ENCODE assay signal across 8 mouse cellular contexts in the genomic region with DNA sequence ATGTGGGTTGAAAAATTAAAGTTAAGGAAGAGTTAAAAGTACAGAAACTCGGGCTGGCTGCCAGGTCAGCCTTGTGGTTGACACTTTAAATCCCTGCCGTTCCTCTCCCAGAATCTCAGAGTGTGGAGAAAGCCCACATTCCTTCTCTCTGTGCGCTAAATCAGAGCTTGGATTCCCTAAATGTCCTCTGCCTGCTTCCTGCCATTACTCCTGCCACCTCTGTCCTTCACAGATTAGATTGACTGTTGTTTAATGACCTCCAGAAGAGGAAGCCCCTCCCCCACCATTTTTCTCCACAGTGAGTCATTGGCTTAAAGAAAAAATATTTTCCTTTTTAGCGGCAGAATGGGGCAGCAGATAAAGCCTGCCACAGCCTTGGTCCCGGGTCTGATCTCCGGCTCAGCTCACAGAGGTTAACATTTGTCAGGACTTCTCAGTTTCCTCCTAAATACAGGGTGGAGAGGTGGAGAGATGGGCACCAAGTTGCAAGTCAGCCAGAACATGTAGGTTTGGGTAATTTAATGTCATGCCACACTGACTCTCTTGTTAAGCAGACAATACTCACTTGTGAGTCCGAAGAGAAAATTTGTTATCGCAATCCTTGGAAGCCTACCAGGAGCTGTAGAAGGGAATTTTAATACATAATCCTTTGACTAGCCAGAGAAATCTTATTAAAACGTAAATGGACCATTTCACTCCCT.
DNase-seq lines count a peak whose midpoint lies in the region; ATAC-seq and TF ChIP-seq lines count a peak whose summit lies in the region.

No protein-coding gene starts in this region.

- peak overlapping the region; percentile 52 for H3K27ac ChIP-seq in lung, embryonic 14.5 days (ENCODE audit: low read depth)
- H3K27ac ChIP-seq in heart, embryonic 12.5 days (ENCODE audit: poor library complexity, severe bottlenecking), result peak overlapping the region; percentile 91
- H3K27ac ChIP-seq in kidney, postnatal 0 days, result peak overlapping the region; percentile 76
- H3K27ac ChIP-seq in midbrain, embryonic 13.5 days, result peak overlapping the region; percentile 54; the same call in 1 of the 2 replicates

- H3K36me3 ChIP-seq in lung, embryonic 14.5 days (ENCODE audit: insufficient read depth), result no peaks in the 10 kb centered on the region
- peaks cover 5% of the 10 kb centered on the region for H3K36me3 ChIP-seq in heart, embryonic 12.5 days
- no peaks in the 10 kb centered on the region for H3K36me3 ChIP-seq in kidney, postnatal 0 days (ENCODE audit: insufficient read depth, low read length)
- no peaks in the 10 kb centered on the region for H3K36me3 ChIP-seq in midbrain, embryonic 13.5 days

- TF ChIP-seq CTCF in lung, embryonic 14.5 days (IDR thresholded peaks at IDR 0.05; ENCODE audit: low read depth), result no peak
- TF ChIP-seq CTCF in kidney, postnatal 0 days (IDR thresholded peaks at IDR 0.05; ENCODE audit: low read depth), result no peak

- H3K4me3 ChIP-seq in lung, embryonic 14.5 days (ENCODE audit: low read depth, low read length), result no peak overlapping the region
- peak overlapping the region; percentile 3; the same call in 1 of the 2 replicates for H3K4me3 ChIP-seq in heart, embryonic 12.5 days
- H3K4me3 ChIP-seq in kidney, postnatal 0 days (replicated peaks; ENCODE audit: low read depth, low read length), result no peak overlapping the region
- H3K4me3 ChIP-seq in midbrain, embryonic 13.5 days (replicated peaks), result peak overlapping the region; percentile 18; the same call in 1 of the 2 replicates

- H3K4me2 ChIP-seq in lung, embryonic 14.5 days, result peak overlapping the region; percentile 47
- H3K4me2 ChIP-seq in heart, embryonic 12.5 days, result peak overlapping the region; percentile 50
- H3K4me2 ChIP-seq in kidney, postnatal 0 days (ENCODE audit: low read length), result peak overlapping the region; percentile 47
- peak overlapping the region; percentile 47 for H3K4me2 ChIP-seq in midbrain, embryonic 13.5 days (replicated peaks)

- peak; percentile 59 for ATAC-seq in lung, embryonic 14.5 days (ENCODE audit: insufficient read depth)
- ATAC-seq in heart, embryonic 12.5 days (ENCODE audit: insufficient number of reproducible peaks, low FRiP score), result peak; percentile 72
- ATAC-seq in kidney, postnatal 0 days (replicated peaks; ENCODE audit: low FRiP score, low read depth), result no peak; the same call in 1 of the 2 replicates
- ATAC-seq in midbrain, embryonic 13.5 days, result no peak
- no peak for ATAC-seq in CD4-positive, CD25-positive, alpha-beta regulatory T cell, adult 4 months

- peak; percentile 84 for DNase-seq in lung, embryonic 14.5 days
- DNase-seq in lung, postnatal 25 days (ENCODE audit: low spot score), result no peak
- DNase-seq in kidney, postnatal 0 days (ENCODE audit: low spot score), result peak; percentile 89
- no peak for DNase-seq in cerebellum, postnatal 36 days
- no peak for DNase-seq in urinary bladder, postnatal 14 days (ENCODE audit: low spot score)

- peaks cover 17% of the 10 kb centered on the region; the same call in 1 of the 2 replicates for H3K4me1 ChIP-seq in lung, embryonic 14.5 days (ENCODE audit: insufficient read depth)
- H3K4me1 ChIP-seq in heart, embryonic 12.5 days (replicated peaks), result peaks cover 87% of the 10 kb centered on the region
- H3K4me1 ChIP-seq in kidney, postnatal 0 days (replicated peaks; ENCODE audit: insufficient read depth, low read length), result peaks cover 25% of the 10 kb centered on the region
- peaks cover 48% of the 10 kb centered on the region for H3K4me1 ChIP-seq in midbrain, embryonic 13.5 days (replicated peaks)

- WGBS in lung, embryonic 14.5 days, result 9% methylated on average over 9 of the region's 9 CpGs
- WGBS in heart, embryonic 12.5 days, result 14% methylated on average over 9 of the region's 9 CpGs
- 4% methylated on average over 9 of the region's 9 CpGs for WGBS in kidney, postnatal 0 days
- 13% methylated on average over 9 of the region's 9 CpGs for WGBS in midbrain, embryonic 13.5 days

- no peaks in the 10 kb centered on the region for H3K9me3 ChIP-seq in lung, embryonic 14.5 days (ENCODE audit: low read depth, low read length)
- 0 out of 2 replicates have a peak, but pooled peaks cover 4% of the 10 kb centered on the region for H3K9me3 ChIP-seq in heart, embryonic 12.5 days (replicated peaks)
- no peaks in the 10 kb centered on the region for H3K9me3 ChIP-seq in kidney, postnatal 0 days (replicated peaks; ENCODE audit: low read length)
- H3K9me3 ChIP-seq in midbrain, embryonic 13.5 days, result no peaks in the 10 kb centered on the region

- H3K27me3 ChIP-seq in lung, embryonic 14.5 days (ENCODE audit: insufficient read depth, low read length), result no peaks in the 10 kb centered on the region
- H3K27me3 ChIP-seq in heart, embryonic 12.5 days (replicated peaks), result no peaks in the 10 kb centered on the region
- H3K27me3 ChIP-seq in kidney, postnatal 0 days (ENCODE audit: insufficient read depth, low read length), result no peaks in the 10 kb centered on the region
- H3K27me3 ChIP-seq in midbrain, embryonic 13.5 days, result peaks cover 40% of the 10 kb centered on the region

- no peak overlapping the region for H3K9ac ChIP-seq in lung, embryonic 14.5 days
- H3K9ac ChIP-seq in heart, embryonic 12.5 days, result peak overlapping the region; percentile 37; the same call in 1 of the 2 replicates
- peak overlapping the region; percentile 27; the same call in 1 of the 2 replicates for H3K9ac ChIP-seq in kidney, postnatal 0 days (ENCODE audit: low read depth, low read length)
- H3K9ac ChIP-seq in midbrain, embryonic 13.5 days (replicated peaks), result no peak overlapping the region

Comparison
In these comparisons a context has a peak if more than half of its experiments do, and no peak if none do; other contexts are left out.
1. DNase-seq: peak in lung, embryonic 14.5 days (single experiment) and kidney, postnatal 0 days (single experiment); none in lung, postnatal 25 days (single experiment), cerebellum, postnatal 36 days (0 of 2) and urinary bladder, postnatal 14 days (single experiment).
2. ATAC-seq: peak in lung, embryonic 14.5 days (single experiment) and heart, embryonic 12.5 days (single experiment); none in kidney, postnatal 0 days (single experiment), midbrain, embryonic 13.5 days (single experiment) and CD4-positive, CD25-positive, alpha-beta regulatory T cell, adult 4 months (single experiment).
3. H3K4me3 ChIP-seq: peak in heart, embryonic 12.5 days (single experiment) and midbrain, embryonic 13.5 days (single experiment); none in lung, embryonic 14.5 days (single experiment) and kidney, postnatal 0 days (single experiment).
4. H3K9ac ChIP-seq: peak in heart, embryonic 12.5 days (single experiment) and kidney, postnatal 0 days (single experiment); none in lung, embryonic 14.5 days (single experiment) and midbrain, embryonic 13.5 days (single experiment).
5. Peak in every context shown above with its lines, with median percentiles within 50 percentile points of each other: H3K27ac ChIP-seq and H3K4me2 ChIP-seq.